Mouse (Mus musculus): ENCODE data around the gene Ormdl3. TPM values are rescaled to one million over a fixed set of nuclear protein-coding genes. Genes with fewer than 3 reads are reported as not detected.

The Ormdl3 gene
- polyA plus RNA-seq, 1 experiment from 2014 or later: 87.1 TPM

DNA sequence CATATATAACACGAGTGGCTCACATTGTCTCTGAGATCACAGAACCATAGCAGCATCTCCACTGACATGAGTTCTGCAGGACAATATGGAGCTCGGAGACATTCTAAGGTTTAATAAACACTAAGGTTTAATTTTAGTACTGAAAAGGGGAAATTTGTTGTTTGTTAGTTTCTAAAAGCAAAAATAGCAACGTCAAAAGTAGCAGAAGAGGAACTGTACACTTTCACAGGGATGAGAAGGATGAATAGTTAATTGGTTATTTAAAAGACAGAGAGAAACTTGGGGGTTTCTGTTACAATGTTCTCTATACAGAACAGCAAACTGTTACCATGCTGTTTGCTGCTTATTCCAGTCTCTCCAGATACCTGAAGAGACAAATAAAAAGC is 39.9 kb downstream of the Ormdl3 start:
- no peak overlapping the region for H3K4me3 ChIP-seq
- H3K9ac ChIP-seq: no peak overlapping the region
- no peaks in the 10 kb centered on the region for H3K9me3 ChIP-seq
- peaks cover 18% of the 10 kb centered on the region for H3K4me1 ChIP-seq
- no peak for ATAC-seq (ENCODE audit: insufficient number of reproducible peaks, low FRiP score, low TSS enrichment, low read depth)
- peaks cover 65% of the 10 kb centered on the region for H3K27me3 ChIP-seq
- H3K36me3 ChIP-seq: no peaks in the 10 kb centered on the region
- no peak overlapping the region for H3K27ac ChIP-seq
- 64% methylated on average over 3 of the region's 3 CpGs for WGBS
- no peak overlapping the region for H3K4me2 ChIP-seq

DNA sequence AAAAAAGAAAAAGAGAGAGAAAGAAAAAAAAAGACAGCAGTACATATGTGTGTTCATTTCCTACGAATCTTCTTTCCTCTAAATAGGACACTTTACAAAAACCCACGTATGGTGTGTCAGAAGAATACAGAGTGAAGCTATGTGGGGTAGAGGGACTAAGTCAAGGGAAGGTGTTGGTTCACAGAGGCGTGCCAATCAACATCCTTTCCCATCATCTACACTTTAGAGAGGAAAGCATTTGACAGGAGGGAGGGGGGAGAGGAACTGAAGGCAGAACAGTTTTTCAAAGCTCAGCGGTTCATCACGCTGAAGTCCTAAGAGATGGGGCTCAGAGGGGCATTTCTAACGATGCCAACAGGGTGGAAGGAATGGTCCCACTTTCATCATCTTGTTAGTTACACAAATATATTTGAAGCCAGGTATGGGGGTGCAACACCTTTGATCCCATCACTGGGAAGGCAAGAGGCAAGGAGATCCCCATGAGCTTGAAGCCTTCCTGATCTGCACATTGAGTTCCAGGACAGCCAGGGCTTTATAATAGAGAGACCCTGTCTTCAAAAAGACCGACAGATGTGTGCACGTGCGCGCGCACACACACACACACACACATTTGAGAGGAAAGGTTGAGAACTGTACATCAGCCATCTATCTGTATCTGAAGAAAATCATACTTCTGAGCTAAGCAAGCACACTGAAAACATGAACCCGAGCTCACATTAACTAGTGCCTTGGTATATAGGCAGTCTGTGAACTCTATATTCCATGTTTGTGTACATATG is 40.5 kb downstream of the Ormdl3 start:
- Histone ChIP-seq H3K9me3 (no peaks in the 10 kb centered on the region), H3K4me1 (peaks cover 17% of the 10 kb centered on the region), H3K4me3 (no peak overlapping the region), H3K27me3 (peaks cover 71% of the 10 kb centered on the region), H3K27ac (no peak overlapping the region), H3K4me2 (no peak overlapping the region), H3K9ac (no peak overlapping the region), H3K36me3 (no peaks in the 10 kb centered on the region)
- 44% methylated on average over 12 of the region's 12 CpGs for WGBS
- no peak for ATAC-seq (ENCODE audit: insufficient number of reproducible peaks, low FRiP score, low TSS enrichment, low read depth)

DNA sequence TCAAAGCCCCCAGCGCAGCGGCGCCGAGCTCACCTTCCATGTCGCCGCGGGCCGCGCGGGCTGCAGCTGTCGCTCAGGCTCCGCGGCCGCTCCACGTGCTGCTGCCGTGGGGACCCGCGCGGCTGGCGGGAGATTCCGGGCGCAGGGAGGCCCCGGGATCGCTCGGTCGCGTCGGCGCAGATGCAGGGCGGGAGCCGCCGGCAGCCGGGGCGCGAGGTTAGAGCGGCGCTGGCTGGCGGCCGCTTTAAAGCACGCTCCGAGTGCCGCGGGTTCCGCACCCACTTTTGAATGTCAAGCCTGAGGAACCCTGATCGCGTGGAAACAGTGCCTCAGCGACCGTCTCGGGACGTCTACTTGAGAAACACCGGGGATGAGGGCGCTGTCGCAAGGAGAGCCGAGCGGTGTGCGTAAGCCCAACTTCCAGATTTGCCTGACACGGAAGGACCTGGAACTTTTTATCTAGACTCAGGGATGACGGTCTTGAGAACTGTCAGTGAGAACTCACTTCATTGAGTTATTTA is 41.4 kb downstream of the Ormdl3 start, which contains the start of gene Ikzf3:
Ikzf3 (minus strand) TSS at position 321 of the 521 bp plus-strand sequence.
- Histone ChIP-seq H3K27me3 (peaks cover 75% of the 10 kb centered on the region), H3K4me1 (peaks cover 13% of the 10 kb centered on the region), H3K36me3 (no peaks in the 10 kb centered on the region), H3K9me3 (no peaks in the 10 kb centered on the region), H3K9ac (0 out of 2 replicates have a peak within 1 kb of the TSS, but pooled peaks have one; percentile 37), H3K4me3 (peak within 1 kb of the TSS; percentile 47), H3K27ac (no peak within 1 kb of the TSS), H3K4me2 (peak within 1 kb of the TSS; percentile 93)
- no peak for ATAC-seq (ENCODE audit: insufficient number of reproducible peaks, low FRiP score, low TSS enrichment, low read depth)
- WGBS: 1% methylated on average over 58 of the region's 58 CpGs

DNA sequence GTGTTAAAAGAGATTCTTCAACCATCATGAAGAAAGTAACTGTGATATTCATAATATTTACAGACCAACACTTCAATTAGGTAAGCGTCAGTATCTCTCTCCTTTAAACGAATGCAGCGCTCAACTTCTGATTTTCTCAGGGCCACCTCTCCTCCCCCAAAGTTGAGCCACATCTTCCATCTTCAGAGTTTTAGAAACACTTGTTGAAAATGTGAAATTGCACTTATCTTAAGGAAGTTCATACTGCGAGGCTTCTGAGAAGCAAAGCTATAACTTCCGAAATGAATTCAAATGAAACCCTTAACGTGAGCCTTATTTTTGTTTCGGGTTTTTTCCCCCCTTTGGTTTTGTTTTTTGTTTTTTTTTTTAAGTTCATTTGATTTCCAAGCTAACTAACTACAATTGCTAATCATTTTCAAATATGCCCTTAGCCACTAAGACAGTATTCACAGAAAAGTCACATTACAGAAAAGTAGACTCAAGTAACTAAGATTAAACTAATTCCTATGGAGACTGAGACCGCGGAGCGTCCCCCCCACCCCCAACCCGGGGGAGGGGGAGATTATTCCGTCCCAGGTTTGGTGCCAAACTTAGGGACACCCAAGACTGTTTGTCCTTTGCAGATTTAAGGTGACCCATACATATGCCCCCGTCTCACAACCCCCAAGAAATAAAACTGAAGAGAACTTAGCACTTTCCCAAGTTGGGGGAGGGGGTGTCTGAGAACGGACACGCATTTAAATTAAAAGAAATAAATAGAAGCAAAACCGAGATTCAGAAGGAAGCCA is 42.1 kb downstream of the Ormdl3 start:
- H3K4me2 ChIP-seq: peak overlapping the region; percentile 93
- H3K4me1 ChIP-seq: peaks cover 8% of the 10 kb centered on the region
- ATAC-seq (ENCODE audit: insufficient number of reproducible peaks, low FRiP score, low TSS enrichment, low read depth): no peak
- H3K9ac ChIP-seq: 0 out of 2 replicates have a peak overlapping the region, but pooled peaks have one; percentile 37
- no peaks in the 10 kb centered on the region for H3K36me3 ChIP-seq
- H3K27me3 ChIP-seq: peaks cover 71% of the 10 kb centered on the region
- no peaks in the 10 kb centered on the region for H3K9me3 ChIP-seq
- 3% methylated on average over 16 of the region's 16 CpGs for WGBS
- H3K27ac ChIP-seq: no peak overlapping the region
- H3K4me3 ChIP-seq: peak overlapping the region; percentile 47

DNA sequence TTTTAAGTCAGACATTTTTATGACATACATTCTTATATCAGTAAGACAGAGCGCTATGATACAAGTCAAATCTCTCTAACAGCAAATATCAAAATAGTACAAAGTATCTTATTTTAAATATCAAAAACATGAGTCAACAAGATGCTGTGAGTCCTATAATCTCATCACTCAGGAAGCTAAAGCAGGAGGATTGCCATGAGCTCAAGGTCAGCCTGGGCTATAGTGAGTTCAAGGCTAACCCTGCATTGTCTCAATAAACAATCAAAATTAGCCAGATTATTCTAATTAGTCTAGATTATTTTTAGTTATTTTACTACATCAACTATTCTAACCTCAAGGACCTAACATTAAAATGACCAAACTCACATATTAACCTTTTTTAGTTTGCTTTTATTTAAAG is 43.8 kb downstream of the Ormdl3 start:
- 85% methylated on average over 1 of the region's 1 CpGs for WGBS
- no peaks in the 10 kb centered on the region for H3K36me3 ChIP-seq
- H3K9me3 ChIP-seq: no peaks in the 10 kb centered on the region
- no peak for ATAC-seq (ENCODE audit: insufficient number of reproducible peaks, low FRiP score, low TSS enrichment, low read depth)
- no peak overlapping the region for H3K4me3 ChIP-seq
- no peak overlapping the region for H3K4me2 ChIP-seq
- peaks cover 59% of the 10 kb centered on the region for H3K27me3 ChIP-seq
- H3K9ac ChIP-seq: no peak overlapping the region
- no peak overlapping the region for H3K27ac ChIP-seq
- peaks cover 8% of the 10 kb centered on the region for H3K4me1 ChIP-seq

DNA sequence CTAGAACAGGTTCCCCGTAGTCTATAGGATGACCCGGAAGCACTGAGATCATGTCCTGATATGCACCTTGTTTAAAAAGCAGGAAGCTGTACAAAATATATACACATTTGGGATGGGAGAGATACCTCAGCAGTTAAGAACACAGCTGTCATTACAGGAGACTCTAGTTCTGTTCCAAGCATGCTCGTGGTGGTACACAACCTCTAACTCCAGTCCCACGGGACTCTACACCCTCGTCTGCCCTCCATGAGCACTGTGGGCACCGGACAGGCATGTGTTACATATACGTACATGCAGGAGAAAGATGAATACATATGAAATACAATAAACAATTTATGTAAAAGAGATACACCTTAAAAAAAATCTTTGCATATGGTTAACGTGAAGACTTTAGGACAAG is 44.6 kb downstream of the Ormdl3 start:
- H3K27me3 ChIP-seq: peaks cover 51% of the 10 kb centered on the region

DNA sequence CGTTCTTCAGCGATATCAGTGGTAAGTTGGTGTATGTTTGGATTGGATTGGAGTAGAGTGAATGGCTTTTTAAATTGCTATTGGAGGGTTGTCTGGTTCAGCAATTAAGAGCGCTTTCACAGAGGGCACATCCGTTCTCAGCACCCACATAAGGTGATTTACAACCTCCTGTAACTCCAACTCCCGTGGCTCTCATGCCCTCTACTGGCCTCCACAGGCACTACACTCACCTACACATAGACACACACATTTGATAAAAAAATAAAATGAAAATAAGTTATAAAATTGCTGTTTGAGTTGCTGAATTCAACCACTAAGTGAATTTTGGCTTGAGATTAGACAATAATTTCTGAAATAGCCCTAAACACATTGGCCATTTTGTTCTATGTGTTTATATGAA is 46.8 kb downstream of the Ormdl3 start:
- WGBS: 81% methylated on average over 5 of the region's 5 CpGs

More for the DNA sequence above, 44.6 kb downstream of the Ormdl3 start:
- no peaks in the 10 kb centered on the region for H3K9me3 ChIP-seq
- H3K36me3 ChIP-seq: no peaks in the 10 kb centered on the region
- H3K4me3 ChIP-seq: no peak overlapping the region
- peaks cover 8% of the 10 kb centered on the region for H3K4me1 ChIP-seq
- ATAC-seq (ENCODE audit: insufficient number of reproducible peaks, low FRiP score, low TSS enrichment, low read depth): no peak
- no peak overlapping the region for H3K4me2 ChIP-seq
- no peak overlapping the region for H3K27ac ChIP-seq
- H3K9ac ChIP-seq: no peak overlapping the region
- 71% methylated on average over 8 of the region's 8 CpGs for WGBS

DNA sequence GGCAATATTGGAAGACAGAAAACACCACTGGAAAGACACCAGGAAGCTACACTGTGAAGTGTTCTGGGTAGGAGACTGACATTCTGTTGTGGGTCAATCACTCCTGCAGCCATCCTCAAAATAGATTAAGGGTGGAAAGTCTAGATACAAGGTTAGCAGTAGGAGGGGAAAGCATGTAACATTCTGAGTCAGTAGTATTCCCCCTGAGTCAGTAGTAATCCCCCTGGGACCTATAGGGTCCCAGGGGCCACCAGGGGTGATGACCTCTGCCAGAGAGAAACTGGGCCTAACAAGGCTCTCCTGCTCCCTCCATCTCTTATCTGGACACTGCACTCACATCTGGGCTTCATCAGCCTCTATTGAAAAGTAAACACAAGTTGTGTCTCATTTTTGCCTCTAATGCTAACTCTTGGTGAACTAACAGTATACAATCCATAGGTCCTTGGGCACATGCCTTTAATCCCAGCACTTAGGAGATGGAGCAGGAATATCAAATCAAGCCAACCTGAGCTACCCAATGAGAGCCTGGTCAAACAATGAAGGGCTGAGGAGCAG is 49.6 kb downstream of the Ormdl3 start:
- no peaks in the 10 kb centered on the region for H3K36me3 ChIP-seq
- no peak overlapping the region for H3K27ac ChIP-seq
- no peaks in the 10 kb centered on the region for H3K4me1 ChIP-seq
- H3K4me3 ChIP-seq: no peak overlapping the region
- no peaks in the 10 kb centered on the region for H3K9me3 ChIP-seq
- peaks cover 13% of the 10 kb centered on the region for H3K27me3 ChIP-seq
- no peak overlapping the region for H3K9ac ChIP-seq
- no peak for ATAC-seq (ENCODE audit: insufficient number of reproducible peaks, low FRiP score, low TSS enrichment, low read depth)
- no peak overlapping the region for H3K4me2 ChIP-seq

More for the DNA sequence above, 46.8 kb downstream of the Ormdl3 start:
- Histone ChIP-seq H3K9ac (no peak overlapping the region), H3K27ac (no peak overlapping the region), H3K9me3 (no peaks in the 10 kb centered on the region), H3K36me3 (no peaks in the 10 kb centered on the region), H3K4me3 (no peak overlapping the region), H3K4me2 (no peak overlapping the region), H3K4me1 (peaks cover 2% of the 10 kb centered on the region), H3K27me3 (peaks cover 28% of the 10 kb centered on the region)
- no peak for ATAC-seq (ENCODE audit: insufficient number of reproducible peaks, low FRiP score, low TSS enrichment, low read depth)

Other genes starting within 250 kb of the Ormdl3 start
- 3.7 and 4.3 TPM in 2 replicates for gene Ppp1r1b, start 239.0 kb downstream of the Ormdl3 start, polyA plus RNA-seq (2015; fragmentation: Nextera tagmentation; extraction: Ambion mirVana)
- gene Stard3, start 229.0 kb downstream of the Ormdl3 start, polyA plus RNA-seq (2015; fragmentation: Nextera tagmentation; extraction: Ambion mirVana): 36.6 and 40.1 TPM in 2 replicates
- gene Tcap, start 203.6 kb downstream of the Ormdl3 start, polyA plus RNA-seq (2015; fragmentation: Nextera tagmentation; extraction: Ambion mirVana): 18.1 and 45.8 TPM in 2 replicates
- 1.6 TPM in 2 replicates for gene Pnmt, start 200.9 kb downstream of the Ormdl3 start, polyA plus RNA-seq (2015; fragmentation: Nextera tagmentation; extraction: Ambion mirVana)
- 12.6 and 13.0 TPM in 2 replicates for gene Pgap3, start 186.9 kb downstream of the Ormdl3 start, polyA plus RNA-seq (2015; fragmentation: Nextera tagmentation; extraction: Ambion mirVana)
- 63.3 and 70.7 TPM in 2 replicates for gene Erbb2, start 174.9 kb downstream of the Ormdl3 start, polyA plus RNA-seq (2015; fragmentation: Nextera tagmentation; extraction: Ambion mirVana)
- gene Mien1, start 148.4 kb downstream of the Ormdl3 start, polyA plus RNA-seq (2015; fragmentation: Nextera tagmentation; extraction: Ambion mirVana): 100 and 109 TPM in 2 replicates
- gene Grb7, start 141.0 kb downstream of the Ormdl3 start, polyA plus RNA-seq (2015; fragmentation: Nextera tagmentation; extraction: Ambion mirVana): 10.5 and 11.1 TPM in 2 replicates
- gene Ikzf3, start 41.3 kb downstream of the Ormdl3 start, polyA plus RNA-seq (2015; fragmentation: Nextera tagmentation; extraction: Ambion mirVana): 0.36 and 0.74 TPM in 2 replicates
- gene Zpbp2, start 36.3 kb downstream of the Ormdl3 start, polyA plus RNA-seq (2015; fragmentation: Nextera tagmentation; extraction: Ambion mirVana): 0.12 and 0.17 TPM in 2 replicates
- gene Lrrc3c, start 10.9 kb upstream of the Ormdl3 start, polyA plus RNA-seq (2015; fragmentation: Nextera tagmentation; extraction: Ambion mirVana): not detected in 2 replicates
- 0.64 and 1.1 TPM in 2 replicates for gene Gm12355, start 38.3 kb upstream of the Ormdl3 start, polyA plus RNA-seq (2015; fragmentation: Nextera tagmentation; extraction: Ambion mirVana)
- gene Gsdma3, start 39.0 kb upstream of the Ormdl3 start, polyA plus RNA-seq (2015; fragmentation: Nextera tagmentation; extraction: Ambion mirVana): not detected in 2 replicates
- not detected in 2 replicates for gene Gsdma2, start 59.4 kb upstream of the Ormdl3 start, polyA plus RNA-seq (2015; fragmentation: Nextera tagmentation; extraction: Ambion mirVana)
- gene Gsdma, start 77.0 kb upstream of the Ormdl3 start, polyA plus RNA-seq (2015; fragmentation: Nextera tagmentation; extraction: Ambion mirVana): 10.5 and 14.7 TPM in 2 replicates
- 197 and 200 TPM in 2 replicates for gene Psmd3, start 95.2 kb upstream of the Ormdl3 start, polyA plus RNA-seq (2015; fragmentation: Nextera tagmentation; extraction: Ambion mirVana)
- gene Csf3, start 113.9 kb upstream of the Ormdl3 start, polyA plus RNA-seq (2015; fragmentation: Nextera tagmentation; extraction: Ambion mirVana): 0.10 TPM in 1 of 2 replicates, not detected in the other
- gene Med24, start 142.1 kb upstream of the Ormdl3 start, polyA plus RNA-seq (2015; fragmentation: Nextera tagmentation; extraction: Ambion mirVana): 47.6 and 48.3 TPM in 2 replicates
- gene Thra, start 153.3 kb upstream of the Ormdl3 start, polyA plus RNA-seq (2015; fragmentation: Nextera tagmentation; extraction: Ambion mirVana): 38.4 and 39.6 TPM in 2 replicates
- 1.2 TPM in 2 replicates for gene Nr1d1, start 188.0 kb upstream of the Ormdl3 start, polyA plus RNA-seq (2015; fragmentation: Nextera tagmentation; extraction: Ambion mirVana)
- 22.9 and 25.8 TPM in 2 replicates for gene Msl1, start 208.1 kb upstream of the Ormdl3 start, polyA plus RNA-seq (2015; fragmentation: Nextera tagmentation; extraction: Ambion mirVana)
- 30.0 and 32.5 TPM in 2 replicates for gene Casc3, start 217.5 kb upstream of the Ormdl3 start, polyA plus RNA-seq (2015; fragmentation: Nextera tagmentation; extraction: Ambion mirVana)
- 11.1 TPM in 2 replicates for gene Rapgefl1, start 249.4 kb upstream of the Ormdl3 start, polyA plus RNA-seq (2015; fragmentation: Nextera tagmentation; extraction: Ambion mirVana)

Data from limb, embryonic 15.5 days (tissue).